Mouse (Mus musculus) erythroid progenitor cell, adult 5-6 weeks (primary cell): ENCODE data around the gene Shisa5. TPM values are rescaled to one million over a fixed set of nuclear protein-coding genes. Genes with fewer than 3 reads are reported as not detected.

ENCODE experiments used
- ATAC-seq: replicated peaks from 2 replicates; pipeline ENCODE4 v1.8.0; 2016; ENCODE audit warnings: moderate number of reproducible peaks, mild to moderate bottlenecking, moderate TSS enrichment, inconsistent platforms; ENCODE audit not compliant: poor library complexity, low FRiP score, severe bottlenecking
- total RNA-seq, 2 experiments: library from RNA; stranded (forward) in 1 of 2; stranded (reverse) in 1 of 2; fragments of 150-400 nt in 1 of 2; fragments of 186-747, 209-891 nt in 1 of 2; gene quantifications; 2 replicates each; pipeline versions ENCODE4 v1.2.3 to v1.2.4; 2015 to 2017; ENCODE audit warnings: low replicate concordance in 2 of 2

Gene Shisa5
- total RNA-seq (2015; ENCODE audit: low replicate concordance) (13.8 and 40.4 TPM in 2 replicates), total RNA-seq (2017; ENCODE audit: low replicate concordance) (44.5 and 87.6 TPM in 2 replicates)

- ATAC-seq, result no peak
These were observed at the start of gene Shisa5 for GRCm38 (mm10) chr9:109038086-109038895. Gene Shisa5, plus strand, starts transcription at chr9:109038565.

DNA sequence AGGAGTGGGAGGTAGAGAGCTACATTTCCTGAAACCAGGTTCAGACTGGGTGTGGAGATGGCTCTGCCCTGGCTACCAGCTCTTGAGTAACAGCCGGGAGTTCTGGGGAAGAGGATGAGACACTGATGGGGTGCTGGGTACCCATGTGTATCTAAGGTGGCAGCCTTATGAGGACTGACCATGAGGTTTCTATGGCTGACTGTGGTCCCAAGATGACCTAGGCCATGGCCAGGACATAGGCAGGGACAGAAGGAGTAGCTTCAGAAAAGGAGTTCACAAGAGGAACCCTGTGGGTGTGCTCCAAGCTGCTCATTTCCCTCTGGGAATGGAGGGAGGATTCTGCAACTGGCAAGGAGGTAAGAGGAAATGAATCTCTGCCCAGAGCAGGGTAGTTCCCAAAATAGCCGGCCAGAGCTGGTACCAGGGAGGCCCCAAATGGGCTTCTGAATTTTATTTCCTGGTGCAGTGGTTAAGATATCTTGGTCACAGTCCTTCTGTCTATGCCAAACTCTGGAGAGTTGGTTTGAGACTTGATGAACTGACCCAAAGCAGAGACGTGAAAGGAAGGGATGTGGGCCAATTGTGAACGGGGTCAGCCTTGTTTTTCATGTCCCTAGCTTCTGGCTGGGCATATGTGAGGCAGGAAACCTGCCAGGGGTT is 48.4 kb upstream of the Shisa5 start:
- ATAC-seq, result no peak

DNA sequence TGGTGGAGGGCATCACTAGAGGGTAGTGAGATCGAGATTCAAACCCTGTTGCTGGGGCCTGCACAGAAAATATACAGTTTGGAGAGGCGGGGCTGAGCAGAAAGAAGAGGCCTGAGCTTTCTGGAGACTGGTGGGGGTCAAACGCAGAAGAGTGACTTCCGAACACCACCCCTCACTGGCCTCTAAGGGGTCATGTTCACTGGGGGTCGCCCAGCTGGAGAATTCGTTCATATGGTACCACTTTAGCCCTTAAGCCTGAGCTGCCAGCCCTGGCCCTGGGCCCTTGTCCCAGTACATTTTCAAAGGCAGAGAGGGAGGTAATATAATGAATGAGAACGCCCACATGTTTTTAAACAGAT is 47.9 kb upstream of the Shisa5 start:
- ATAC-seq, result no peak

DNA sequence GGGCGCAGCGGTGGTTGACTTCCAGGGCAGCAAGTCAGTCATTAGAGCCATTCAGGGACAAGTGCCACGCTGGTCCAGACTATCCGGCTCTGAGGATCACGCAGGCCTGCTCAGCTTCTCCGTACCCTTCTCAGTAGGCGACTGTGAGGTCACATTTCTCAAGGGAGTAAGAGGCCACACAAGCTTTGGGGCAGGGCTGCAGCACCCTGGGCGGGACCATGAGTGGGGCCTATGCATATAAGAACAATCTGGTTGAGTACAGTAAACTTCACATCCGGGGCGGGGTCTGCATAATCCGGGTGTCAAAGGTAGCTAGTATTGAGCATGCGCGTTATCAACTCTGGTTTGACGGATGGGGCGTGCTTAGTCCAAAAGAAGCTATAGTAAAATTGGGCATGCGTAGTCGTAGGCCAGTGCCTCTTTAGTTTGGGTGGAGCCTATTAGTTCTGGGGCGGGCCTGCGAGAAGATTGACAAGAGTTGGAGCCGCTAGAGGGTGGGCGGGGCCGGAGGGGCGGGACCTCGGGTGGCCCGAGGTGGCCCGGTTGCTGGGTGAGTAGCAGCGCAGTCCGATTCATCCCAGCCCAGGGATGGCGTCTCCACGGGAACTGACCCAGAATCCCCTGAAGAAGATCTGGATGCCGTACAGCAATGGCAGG is 46.8 kb upstream of the Shisa5 start, which contains the start of gene Pfkfb4:
Pfkfb4 (plus strand) TSS at position 351 of the 657 bp plus-strand sequence.
- peak; percentile 90 for ATAC-seq

- peak; percentile 6; the same call in 1 of the 2 replicates for ATAC-seq
These were observed 46.3 kb upstream of the Shisa5 start for GRCm38 (mm10) chr9:108992085-108992469.

GRCm38 (mm10) chr9:108992620-108993361 is 45.6 kb upstream of the Shisa5 start:
- no peak for ATAC-seq

GRCm38 (mm10) chr9:108996411-108996810 is 42.0 kb upstream of the Shisa5 start:
- ATAC-seq, result no peak

DNA sequence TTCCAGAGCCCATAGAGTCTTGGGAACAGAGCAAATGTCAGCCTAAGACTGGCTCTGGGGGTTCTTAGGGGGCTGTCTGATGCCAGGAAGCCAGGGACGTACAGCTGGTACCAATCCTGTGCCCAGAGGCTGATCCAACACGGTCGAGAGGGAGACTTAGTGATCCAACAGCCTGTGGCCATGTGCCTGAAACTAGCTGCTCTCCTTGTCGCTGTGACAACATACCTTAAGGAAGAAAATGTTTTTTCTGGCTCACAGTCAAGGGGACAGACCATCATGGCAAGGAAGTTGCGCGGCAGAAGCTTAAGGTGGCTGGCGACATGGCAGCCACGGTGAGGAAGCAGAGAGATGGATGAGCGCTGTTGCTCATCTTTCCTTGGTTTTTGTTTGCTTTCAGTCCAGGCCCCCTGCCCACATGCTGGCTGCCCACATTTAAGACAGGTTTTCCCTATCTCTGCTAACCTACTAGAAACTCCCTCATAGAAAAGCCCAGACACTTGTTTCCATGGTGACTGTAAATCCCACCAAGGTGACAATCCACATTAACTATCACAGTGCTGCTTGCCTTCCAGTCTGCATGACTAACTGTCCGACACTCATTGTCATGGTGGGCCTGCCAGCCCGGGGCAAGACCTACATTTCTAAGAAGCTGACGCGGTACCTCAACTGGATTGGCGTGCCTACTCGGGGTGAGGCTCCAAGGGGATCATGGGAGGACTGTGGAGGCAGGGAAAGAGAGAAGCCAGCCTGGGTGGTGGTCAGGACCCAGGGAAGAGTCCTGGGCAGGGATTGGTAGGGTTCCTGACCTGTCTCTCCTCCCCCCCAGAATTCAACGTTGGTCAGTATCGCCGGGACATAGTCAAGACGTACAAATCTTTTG is 39.8 kb upstream of the Shisa5 start:
- ATAC-seq, result no peak

- no peak for ATAC-seq
These were observed 39.2 kb upstream of the Shisa5 start for GRCm38 (mm10) chr9:108999167-108999526.

- peak; percentile 78 for ATAC-seq
These were observed 37.6 kb upstream of the Shisa5 start for GRCm38 (mm10) chr9:109000726-109001125.

DNA sequence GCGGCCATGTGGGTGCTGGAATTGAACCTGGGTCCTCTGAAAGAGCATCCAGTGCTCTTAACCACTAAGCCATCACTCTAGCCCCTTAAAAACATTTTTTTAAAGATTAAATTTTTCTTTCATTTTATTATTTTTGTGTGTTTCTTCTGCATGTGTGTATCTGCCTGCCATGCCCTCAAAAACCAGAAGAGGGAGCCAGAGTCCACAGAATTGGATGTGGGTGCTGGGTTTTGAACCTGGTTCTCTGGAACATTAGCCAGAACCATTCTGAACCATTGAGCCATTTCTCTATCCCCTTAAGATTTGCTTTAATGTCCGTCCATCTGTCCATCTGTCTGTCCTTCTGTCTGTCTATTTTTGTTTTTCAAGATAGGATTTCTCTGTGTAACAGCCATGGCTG is 35.2 kb upstream of the Shisa5 start:
- ATAC-seq, result no peak

DNA sequence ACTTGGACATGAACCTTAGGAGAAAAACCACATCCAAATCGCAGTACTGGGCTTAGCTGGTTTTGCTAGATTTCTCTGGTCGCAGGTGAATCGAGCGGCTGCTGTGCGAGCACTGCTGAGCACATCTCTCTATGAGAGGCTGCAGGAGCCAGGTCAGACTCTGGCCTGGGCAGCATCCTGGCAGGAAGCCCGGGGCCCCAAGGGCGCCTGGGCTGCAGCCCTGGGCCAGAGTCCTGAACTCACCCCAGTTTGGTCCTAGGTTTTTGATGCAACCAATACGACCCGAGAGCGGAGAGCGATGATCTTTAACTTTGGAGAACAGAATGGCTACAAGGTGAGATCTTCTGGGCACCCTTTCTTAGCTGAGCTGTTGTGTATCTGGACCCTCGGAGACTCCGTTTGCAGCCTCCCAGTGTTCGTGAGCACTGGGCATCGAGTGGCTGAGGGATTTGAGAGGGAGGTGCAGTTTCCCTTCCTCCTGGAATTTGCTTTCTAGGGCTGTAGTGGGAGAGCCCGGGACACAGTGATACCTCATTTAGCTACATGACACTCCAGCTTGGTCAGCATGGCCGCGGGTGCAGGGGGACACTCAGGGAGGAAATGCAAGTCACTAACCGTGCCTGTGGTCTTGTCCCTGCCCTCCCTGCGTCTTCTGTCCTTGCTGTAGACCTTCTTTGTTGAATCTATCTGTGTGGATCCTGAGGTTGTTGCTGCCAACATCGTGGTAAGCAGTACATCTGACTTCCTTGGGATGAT is 31.2 kb upstream of the Shisa5 start:
- ATAC-seq, result no peak

- ATAC-seq, result no peak
These were observed 30.3 kb upstream of the Shisa5 start for GRCm38 (mm10) chr9:109008081-109008480.

- ATAC-seq, result no peak
These were observed 29.2 kb upstream of the Shisa5 start for GRCm38 (mm10) chr9:109008994-109009635.

DNA sequence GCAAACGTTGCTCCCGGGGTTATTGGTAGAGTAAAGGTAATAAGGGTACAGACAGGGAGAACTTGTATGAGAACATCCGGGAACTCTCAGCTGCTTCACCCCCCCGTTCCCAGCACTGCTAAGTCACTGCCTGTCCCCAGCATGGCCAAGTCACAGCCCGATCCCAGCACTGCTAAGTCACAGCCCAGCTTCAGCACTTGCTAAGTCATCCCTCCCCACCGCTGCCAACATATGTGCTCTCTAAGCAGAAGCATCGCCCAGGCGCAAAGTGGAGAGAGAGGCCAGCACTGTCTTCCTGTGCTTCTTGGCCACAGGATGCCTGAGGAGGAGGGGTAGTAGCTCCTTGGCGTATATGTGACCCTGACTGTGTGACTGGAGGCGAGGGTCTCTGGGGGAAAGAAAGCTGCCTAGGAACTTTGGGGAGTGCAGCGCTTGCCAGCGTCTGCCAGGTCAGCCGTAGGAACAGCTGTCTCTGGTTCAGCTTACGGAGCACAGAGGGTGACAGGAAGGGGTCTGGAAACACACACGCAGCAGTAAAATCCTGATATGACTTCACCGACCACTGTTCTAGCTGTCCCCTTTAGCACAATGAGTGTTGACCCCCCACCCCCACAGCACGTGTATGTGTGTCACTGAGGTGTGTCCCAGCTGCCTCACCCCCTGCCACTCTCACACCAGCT is 28.6 kb upstream of the Shisa5 start:
- peak; percentile 63 for ATAC-seq

DNA sequence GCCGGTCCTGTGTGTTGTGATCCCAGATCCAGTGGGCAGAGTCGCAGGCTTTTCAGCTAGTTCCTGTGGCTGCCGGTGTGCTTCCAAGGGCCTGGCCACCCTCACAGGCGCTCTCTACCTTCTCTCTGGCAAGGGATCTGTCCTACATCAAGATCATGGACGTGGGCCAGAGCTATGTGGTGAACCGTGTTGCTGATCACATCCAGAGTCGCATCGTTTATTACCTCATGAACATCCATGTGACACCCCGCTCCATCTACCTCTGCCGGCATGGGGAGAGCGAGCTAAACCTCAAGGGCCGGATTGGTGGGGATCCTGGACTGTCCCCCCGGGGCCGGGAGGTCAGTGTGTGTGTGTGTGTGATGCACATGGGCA is 28.1 kb upstream of the Shisa5 start:
- no peak for ATAC-seq

GRCm38 (mm10) chr9:109015397-109015796 is 23.0 kb upstream of the Shisa5 start:
- ATAC-seq, result no peak; the same call in 1 of the 2 replicates
